Mouse (Mus musculus) monocyte, adult 5-6 weeks (primary cell): Measurements from ENCODE around the gene Nkx6-1. TPM values are rescaled to one million over a fixed set of nuclear protein-coding genes. Genes with fewer than 3 reads are reported as not detected.

Source experiments
- ATAC-seq: fragments of 153-309, 156-312 bp; replicated peaks from 2 replicates; pipeline ENCODE4 v1.8.0; 2017; ENCODE audit warnings: mild to moderate bottlenecking; ENCODE audit not compliant: low TSS enrichment, insufficient number of reproducible peaks, severe bottlenecking, poor library complexity, low FRiP score
- total RNA-seq: library from RNA; stranded (forward); fragments of 200-1000, 200-491, 200-594 nt; gene quantifications from 3 replicates; pipeline ENCODE4 v1.2.3, GENCODE M21; 2017

The Nkx6-1 gene
- total RNA-seq, 1 experiment from 2014 or later = not detected

DNA sequence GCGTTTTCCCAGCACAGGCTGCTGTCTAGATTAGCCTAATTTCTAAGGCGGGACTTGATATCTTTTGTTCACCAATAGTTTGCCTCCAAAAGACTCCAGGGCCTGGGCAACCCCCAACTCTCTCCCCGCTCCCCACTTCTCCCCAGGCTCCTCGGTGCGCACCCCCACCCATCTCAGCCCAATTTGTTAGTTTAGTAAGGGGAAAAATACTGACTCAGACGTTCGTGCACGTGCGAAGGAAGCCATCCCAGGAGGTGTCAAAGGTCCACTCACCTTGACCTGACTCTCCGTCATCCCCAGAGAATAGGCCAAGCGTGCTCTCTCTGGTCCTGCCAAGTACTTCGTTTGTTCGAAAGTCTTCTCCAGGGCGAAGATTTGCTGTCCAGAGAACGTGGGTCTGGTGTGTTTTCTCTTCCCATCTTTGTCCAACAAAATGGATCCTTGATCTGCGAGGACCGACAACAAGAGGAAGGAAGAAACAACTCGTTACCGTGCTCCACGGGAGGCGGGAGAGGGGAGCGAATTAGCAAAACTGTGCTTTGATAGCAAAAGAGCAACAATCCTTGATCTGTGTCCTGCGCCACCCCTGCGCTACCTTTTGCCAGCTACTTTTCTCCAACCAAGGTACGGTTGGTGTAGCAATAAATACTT is 3.1 kb downstream of the Nkx6-1 start:
- ATAC-seq = no peak

DNA sequence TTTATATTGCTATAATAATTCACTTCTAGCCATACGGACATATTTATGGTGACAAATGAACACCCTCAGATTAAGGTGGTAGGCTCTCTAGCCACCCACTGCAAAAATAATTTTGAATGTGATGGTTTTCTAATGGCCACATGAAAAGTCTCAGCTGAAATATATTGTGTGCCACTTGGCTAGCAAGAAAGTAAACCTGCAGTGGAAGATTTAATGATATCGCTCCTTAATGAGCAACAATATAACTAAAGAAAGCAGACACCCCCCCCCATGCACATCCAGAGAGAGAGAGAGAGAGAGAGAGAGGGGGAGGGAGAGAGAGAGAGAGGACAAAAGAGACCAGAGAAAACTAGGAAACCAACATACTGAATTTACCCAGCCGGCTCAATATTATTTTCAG is 4.1 kb downstream of the Nkx6-1 start:
- no peak for ATAC-seq

DNA sequence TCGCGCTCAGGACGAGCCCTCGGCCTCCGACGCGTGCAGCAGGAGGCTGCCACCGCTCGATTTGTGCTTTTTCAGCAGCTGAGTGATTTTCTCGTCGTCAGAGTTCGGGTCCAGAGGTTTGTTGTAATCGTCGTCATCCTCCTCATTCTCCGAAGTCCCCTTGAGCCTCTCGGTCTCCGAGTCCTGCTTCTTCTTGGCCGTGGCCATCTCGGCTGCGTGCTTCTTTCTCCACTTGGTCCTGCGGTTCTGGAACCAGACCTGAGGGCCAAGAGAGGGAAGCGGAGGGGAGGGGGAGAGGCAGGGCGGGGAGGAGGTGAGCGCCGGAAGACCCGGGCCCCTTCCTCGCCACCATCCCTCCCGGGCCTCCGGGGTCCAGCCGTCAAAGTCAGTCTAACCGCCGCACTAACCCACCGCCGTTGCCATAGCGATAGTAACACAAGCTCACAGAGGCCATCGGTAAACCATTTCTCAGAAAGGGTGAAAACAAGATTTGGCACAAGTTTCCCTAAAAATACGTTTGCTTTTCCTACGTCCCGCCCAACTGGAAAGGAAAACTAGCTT is 5.3 kb downstream of the Nkx6-1 start:
- no peak for ATAC-seq

DNA sequence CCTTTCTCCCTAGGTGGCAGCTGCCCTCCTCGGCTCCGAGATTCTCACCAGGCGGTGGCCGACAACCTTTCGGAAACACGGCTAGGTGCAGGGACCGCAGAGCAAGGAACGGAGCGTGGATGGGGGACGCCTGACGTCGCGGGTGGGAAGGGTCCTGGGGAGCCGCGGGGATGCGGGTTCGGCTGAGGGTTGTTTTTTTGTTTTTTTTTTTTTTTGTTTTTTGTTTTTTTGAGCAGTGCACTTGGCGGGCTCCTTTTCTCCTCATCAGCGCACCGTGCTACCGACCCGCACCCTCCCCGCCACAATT is 5.9 kb downstream of the Nkx6-1 start:
- no peak for ATAC-seq

DNA sequence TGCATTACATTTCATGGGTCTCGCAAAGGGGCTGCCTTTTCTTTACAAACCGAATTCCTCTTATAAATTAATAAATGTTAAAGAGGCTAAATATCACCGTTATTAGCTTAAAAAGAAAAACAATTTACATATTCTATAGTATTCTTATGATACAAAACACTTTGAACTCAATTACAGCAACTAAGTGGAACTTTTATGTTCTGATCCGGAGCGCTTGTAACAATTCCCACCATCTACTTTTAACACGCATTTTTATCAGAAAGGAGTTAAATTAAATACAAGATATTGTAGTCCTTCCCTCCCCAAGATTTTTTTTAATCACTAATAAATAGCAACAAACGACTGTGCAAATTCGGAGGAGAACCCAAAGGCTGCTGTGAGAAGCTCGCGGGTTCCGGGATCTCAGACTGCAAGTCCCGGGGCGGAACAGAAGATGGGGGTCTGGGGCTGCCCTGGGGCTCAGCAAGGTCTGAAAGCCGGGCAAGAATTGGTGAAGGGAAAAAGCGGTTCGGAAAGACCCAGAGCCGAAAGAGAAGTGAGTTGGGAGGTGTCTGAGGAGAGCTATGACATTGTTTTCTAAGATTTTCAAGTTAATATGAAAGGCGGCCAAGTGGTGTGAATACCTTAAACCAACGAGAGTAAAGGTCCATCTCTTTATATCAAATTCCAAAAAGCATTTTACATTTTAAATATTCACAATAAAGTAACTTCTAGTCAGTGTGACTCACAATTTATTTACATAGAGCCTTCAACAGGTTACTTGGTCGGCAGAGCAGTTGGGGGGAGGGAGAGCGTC is 6.4 kb downstream of the Nkx6-1 start:
- ATAC-seq = no peak

DNA sequence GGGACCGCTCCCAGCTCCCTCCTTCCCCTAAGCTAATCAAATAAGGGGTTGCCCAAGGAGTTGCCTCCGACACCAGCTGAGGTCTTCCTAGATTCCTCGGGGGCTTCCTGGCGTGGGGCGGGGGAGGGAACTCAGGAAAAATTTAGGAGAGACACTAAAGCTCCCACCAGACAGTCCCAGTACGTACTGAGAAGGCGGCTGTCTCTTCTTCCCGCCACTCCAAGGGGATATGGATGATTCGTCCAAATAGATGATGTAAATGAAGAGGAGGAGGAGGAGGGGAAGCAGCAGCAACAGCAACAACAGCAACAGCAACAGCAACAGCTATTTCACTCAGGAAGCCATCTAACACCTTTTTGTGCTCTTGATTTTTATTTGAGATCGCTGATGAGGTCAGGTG is 7.1 kb downstream of the Nkx6-1 start:
- no peak for ATAC-seq

DNA sequence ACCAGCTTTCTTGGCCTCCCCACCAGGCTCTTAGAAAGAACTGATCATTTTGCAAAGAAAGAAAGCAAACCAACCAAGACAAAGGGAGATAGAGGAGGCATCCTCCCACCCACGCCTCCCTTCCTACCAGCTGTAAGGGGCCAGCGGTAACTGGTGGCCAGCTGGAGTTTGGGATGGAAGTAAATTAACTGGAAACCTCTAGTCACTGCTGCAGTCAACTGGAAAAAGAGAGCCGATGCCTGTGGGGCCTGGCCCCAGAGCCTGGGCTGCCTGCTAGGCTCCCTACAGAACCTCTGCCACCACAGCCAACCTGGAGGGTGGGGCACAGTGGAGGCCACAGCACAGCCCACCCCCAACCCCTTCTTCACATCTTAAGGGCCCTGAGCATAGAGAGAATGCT is 8.7 kb downstream of the Nkx6-1 start:
- no peak for ATAC-seq

DNA sequence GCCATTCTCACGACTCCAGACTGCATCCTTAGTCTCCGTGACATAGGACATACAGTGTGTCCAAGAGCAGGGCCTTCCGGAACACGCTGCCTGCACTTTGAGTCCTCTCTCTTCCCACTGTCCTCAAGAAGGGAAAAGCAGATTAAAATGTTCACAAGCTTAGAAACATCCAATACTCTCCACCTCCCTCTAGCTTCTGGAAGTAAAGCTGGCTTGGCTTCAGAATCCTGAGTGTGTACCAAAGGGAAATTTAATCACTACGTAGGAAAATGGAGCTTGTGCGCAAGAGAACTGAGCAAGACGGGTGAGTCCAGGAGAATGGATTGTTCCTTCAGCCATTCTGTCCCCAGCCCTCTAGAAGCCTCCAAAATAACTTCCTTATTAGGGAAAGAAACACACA is 9.4 kb downstream of the Nkx6-1 start:
- ATAC-seq = no peak

DNA sequence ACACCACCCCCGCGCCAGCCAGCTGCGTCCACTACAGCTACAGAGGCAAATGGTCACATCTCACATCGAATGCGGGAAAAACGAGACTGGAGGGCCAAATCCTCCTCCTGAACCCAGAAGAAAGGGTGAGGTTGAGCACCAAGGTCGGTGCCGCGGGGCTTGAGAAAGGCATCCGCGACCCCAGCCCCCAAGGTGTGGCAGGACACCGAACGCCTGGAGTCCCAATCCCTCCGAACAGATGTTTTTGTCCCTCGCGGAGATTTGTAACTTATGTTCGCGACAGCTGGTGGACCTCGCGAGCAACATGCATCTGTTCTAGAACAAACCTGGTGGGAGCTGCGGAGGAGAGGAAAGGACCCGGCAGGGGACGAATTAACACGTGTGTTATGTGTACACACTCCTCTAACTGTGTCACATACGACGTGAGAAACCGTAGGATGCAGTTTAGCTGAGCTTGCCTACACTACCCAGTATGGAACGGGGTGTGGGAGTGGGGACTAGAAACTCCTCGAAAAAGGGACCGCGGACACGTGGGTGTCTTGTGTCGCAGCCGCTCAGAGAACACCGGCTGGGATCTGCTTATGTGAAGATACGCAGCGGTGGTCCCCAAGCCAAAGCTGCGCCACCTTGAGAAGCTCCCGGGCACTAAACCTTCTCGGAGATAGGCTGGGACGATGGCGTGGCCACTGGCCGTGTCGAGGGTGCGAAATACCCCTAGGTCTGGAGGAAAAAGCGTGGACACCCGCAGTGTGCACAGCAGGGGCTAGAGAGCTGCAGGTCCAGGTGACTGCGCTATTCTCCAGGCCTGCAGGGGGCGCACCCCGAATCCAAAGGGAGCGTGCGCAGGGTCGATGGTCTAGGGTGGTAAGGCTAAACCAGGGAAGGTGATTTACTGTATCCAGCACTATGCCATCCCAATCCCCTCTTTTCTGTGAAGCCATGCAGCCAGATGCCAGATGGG is 16.8 kb downstream of the Nkx6-1 start:
- ATAC-seq = no peak

DNA sequence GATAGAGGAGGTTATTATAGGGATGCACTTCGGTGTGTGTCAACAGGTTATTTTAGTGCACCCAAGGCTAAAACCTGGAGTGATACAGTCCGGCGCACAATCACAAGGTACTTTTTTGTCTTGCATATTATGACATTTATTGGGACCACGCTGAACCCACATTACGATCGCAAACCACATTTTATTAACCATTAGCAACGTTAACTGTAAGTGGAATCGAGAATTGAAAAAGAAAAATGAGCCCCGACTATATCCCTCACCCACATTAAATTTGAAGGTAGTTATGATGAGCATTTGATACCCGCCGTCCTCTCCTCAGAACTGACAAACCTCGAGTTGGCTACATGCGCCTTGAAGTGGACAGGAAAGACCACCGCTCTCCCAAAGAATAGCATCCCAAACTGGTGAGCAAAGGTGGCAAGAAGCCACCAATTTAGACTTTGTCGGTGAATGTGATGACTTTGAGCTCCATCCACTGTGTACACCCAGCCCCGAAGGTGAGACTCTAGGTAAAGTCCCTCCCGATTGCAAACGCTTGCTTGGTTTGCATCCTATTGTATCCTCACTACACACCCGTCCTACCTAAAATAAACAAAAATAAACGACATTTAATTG is 17.7 kb downstream of the Nkx6-1 start:
- ATAC-seq = no peak

DNA sequence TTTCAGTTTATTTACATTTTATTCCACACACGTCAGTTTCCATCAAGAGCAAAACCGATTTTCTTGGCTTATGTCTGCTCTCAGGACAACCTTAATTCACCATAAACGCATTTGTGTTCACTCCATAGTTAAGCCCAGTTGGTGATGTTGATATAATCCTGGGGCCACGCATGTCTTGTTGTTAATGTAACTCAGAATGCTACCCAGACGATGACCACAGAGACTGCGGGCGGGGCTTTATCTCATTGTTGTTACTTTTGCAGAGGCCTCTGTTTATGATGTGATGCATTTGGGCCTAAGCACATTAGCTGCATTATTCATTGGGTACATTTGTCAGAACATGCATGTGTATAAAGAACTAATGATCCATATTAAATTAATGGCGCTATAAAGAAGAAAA is 19.7 kb downstream of the Nkx6-1 start:
- no peak for ATAC-seq

DNA sequence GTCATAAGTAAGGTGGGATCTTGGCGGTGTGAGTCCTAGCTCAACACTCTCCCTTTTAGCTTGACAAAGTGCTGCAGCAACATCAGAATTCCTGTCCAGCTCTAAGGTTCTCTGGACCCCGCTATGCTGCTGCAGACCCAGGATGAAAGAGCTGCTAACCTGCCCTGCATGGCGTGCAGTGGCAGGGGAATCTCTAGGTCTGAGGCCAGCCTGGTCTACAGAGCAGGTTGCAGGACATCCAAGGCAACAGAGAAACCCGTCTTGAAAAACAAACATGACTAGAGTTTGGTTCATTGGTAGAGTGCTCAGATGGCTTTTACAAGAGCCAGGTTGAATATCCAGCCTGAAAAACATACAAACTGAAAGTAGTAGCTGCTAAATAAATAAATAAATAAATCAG is 26.7 kb downstream of the Nkx6-1 start:
- ATAC-seq = no peak

Other genes starting within 250 kb of the Nkx6-1 start
- 1.9 to 4.5 TPM (median 2.5 TPM) in 3 replicates for gene Cds1, start 100.1 kb upstream of the Nkx6-1 start, total RNA-seq